Mouse (Mus musculus) gonadal fat pad, adult 2 months (tissue): ENCODE data around the gene Arl4c. TPM values are rescaled to one million over a fixed set of nuclear protein-coding genes. Genes with fewer than 3 reads are reported as not detected.

Experiments
- DNase-seq: peaks from one replicate; pipeline ENCODE4 v3.0.0-alpha.2; 2012; ENCODE audit warnings: low read depth
- polyA plus RNA-seq: library from polyadenylated mRNA; depleted of rRNA; stranded (reverse); fragments of >200 nt; gene quantifications from 2 replicates; pipeline ENCODE4 v1.2.3, GENCODE M21; 2012; rRNA removed

Arl4c gene
- polyA plus RNA-seq, 1 experiment, result 56.6 TPM

GRCm38 (mm10) chr1:88624376-88624775 lies 77.6 kb downstream of the Arl4c start:
- no peak for DNase-seq

GRCm38 (mm10) chr1:88623541-88624115 lies 78.4 kb downstream of the Arl4c start:
- no peak for DNase-seq

Other genes starting within 250 kb of the Arl4c start
- 2.5 and 3.6 TPM in 2 replicates for gene Glrp1, start 192.2 kb downstream of the Arl4c start, polyA plus RNA-seq